Mouse (Mus musculus) liver, embryonic 16.5 days (tissue): ENCODE measurements at regions not wholly inside any gene's neighbourhood (a gene's known extent, or its start where the extent isn't known, plus 50 kb on each side); places are given as distances from the start of the nearest gene placed in this dataset.
"Not testable (repeated sequence)": the region's sequence is repeated elsewhere in the genome, so short reads cannot be mapped to it uniquely, and the experiment has no call there.

Experiments
- ATAC-seq: fragments of 200-750 bp; cut with Nextera tagmentation; 2 replicates; pipeline ENCODE4 v1.8.0; 2017; ENCODE audit warnings: low read depth, mild to moderate bottlenecking, moderate number of reproducible peaks, moderate library complexity
- H3K27ac ChIP-seq: fragments of 300-500 bp; sonication (generic); 2 replicates; pipeline ENCODE4 v1.5.1; 2014; ENCODE audit warnings: mild to moderate bottlenecking, low read length
- H3K27me3 ChIP-seq: fragments of 300-500 bp; sonication (generic); 2 replicates; pipeline ENCODE4 v1.6.1; 2014; ENCODE audit warnings: low read depth, low read length, mixed read lengths; ENCODE audit not compliant: control insufficient read depth, insufficient read depth
- H3K36me3 ChIP-seq: fragments of 300-500 bp; sonication (generic); 2 replicates; pipeline ENCODE4 v1.6.1; 2014; ENCODE audit warnings: mild to moderate bottlenecking; ENCODE audit not compliant: control insufficient read depth, insufficient read depth
- H3K4me1 ChIP-seq: fragments of 300-500 bp; sonication (generic); 2 replicates; pipeline ENCODE4 v1.6.1; 2014; ENCODE audit warnings: low read depth, low read length, mixed read lengths; ENCODE audit not compliant: control insufficient read depth
- H3K4me2 ChIP-seq: fragments of 300-500 bp; sonication (generic); 2 replicates; pipeline ENCODE4 v1.6.1; 2014; ENCODE audit warnings: low read depth, low read length, mixed read lengths
- H3K4me3 ChIP-seq: fragments of 300-500 bp; sonication (generic); 2 replicates; pipeline ENCODE4 v1.5.1; 2014; ENCODE audit warnings: low read depth, mild to moderate bottlenecking, low read length
- H3K9ac ChIP-seq: fragments of 300-500 bp; sonication (generic); 2 replicates; pipeline ENCODE4 v1.6.1; 2014; ENCODE audit warnings: low read depth, low read length
- H3K9me3 ChIP-seq: fragments of 300-500 bp; sonication (generic); replicated peaks from 2 replicates; pipeline ENCODE4 v1.6.1; 2016; ENCODE audit warnings: low read length; ENCODE audit not compliant: control insufficient read depth
- WGBS: fragments of 180-500 bp; shearing (Covaris S2); extraction: QIAGEN DNeasy Blood & Tissue Kit; methylation state at CpG from one replicate; pipeline ENCODE4 v1.1.7; 2014; ENCODE audit not compliant: insufficient replicate concordance; 5-methylcytosine and 5-hydroxymethylcytosine counted together

DNA sequence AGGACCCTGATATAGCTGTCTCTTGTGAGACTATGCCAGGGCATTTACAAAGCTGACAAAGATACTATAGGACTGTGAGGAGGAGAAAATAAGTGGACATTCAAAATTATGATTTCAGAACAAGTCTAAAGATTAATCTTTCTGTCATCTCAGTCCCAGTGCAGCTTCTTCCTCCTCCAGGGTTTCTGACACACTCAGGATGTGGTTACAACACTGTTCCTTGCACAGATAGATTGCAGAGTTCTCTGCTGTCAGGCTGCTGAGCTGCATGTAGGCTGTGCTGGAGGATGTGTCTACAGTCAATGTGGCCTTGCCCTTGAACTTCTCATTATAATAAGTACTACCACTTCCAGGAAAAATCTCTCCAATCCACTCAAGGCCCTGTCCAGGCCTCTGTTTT, 661.0 kb upstream of the Zfp386 start:
- not testable (repeated sequence) for H3K4me2 ChIP-seq, H3K27me3 ChIP-seq, H3K36me3 ChIP-seq, H3K9me3 ChIP-seq, H3K27ac ChIP-seq, H3K4me3 ChIP-seq, H3K9ac ChIP-seq, H3K4me1 ChIP-seq
- ATAC-seq, result 0 out of 2 replicates have a peak, but pooled peaks have one; percentile 35

DNA sequence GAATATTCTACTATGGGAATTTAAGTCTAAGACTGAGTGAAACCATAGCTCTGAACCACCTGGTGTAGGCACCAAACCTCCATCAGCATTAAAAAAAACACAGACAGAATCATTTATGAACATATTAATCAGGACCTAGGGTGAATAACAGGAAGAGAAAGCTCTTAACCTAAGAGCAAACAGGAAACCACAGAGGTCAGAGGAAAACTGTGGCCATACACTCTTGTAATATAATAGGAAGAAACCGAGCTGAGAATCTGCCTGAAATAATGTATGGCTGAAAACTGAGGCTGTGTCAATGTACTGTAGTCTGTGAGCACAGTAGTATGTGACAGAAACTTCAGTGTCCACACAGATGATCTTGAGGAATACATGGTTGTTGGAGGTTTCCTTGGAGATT, 643.4 kb upstream of the Zfp386 start:
- no peak overlapping the region for H3K4me3 ChIP-seq
- no peaks in the 10 kb centered on the region for H3K4me1 ChIP-seq
- no peak overlapping the region for H3K27ac ChIP-seq
- no peaks in the 10 kb centered on the region for H3K36me3 ChIP-seq
- ATAC-seq, result no peak
- 23% methylated on average over 1 of the region's 1 CpGs for WGBS
- H3K27me3 ChIP-seq, result no peaks in the 10 kb centered on the region
- H3K4me2 ChIP-seq, result no peak overlapping the region
- no peaks in the 10 kb centered on the region for H3K9me3 ChIP-seq
- no peak overlapping the region for H3K9ac ChIP-seq

DNA sequence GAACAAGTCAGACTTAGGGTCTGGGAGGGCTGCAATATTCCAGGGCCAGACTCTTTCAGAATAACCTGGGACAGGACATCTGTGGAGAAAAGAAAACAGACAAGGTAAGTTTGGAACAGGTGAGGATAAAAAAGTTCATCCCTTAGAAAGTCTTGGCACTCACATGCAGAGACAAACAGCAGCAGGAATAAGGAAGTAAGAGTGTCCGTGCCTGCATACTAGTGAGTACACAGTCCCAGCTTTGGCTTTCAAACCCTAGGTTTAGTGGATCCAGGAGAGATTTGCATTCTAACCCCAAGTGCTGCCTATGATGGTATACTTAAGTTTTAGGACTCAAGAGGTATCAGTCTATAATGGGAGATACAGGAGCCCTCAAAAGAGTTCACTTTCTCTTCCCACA, 642.9 kb upstream of the Zfp386 start:
- Histone ChIP-seq H3K4me2 (no peak overlapping the region), H3K4me1 (no peaks in the 10 kb centered on the region), H3K4me3 (no peak overlapping the region), H3K9ac (no peak overlapping the region), H3K27me3 (no peaks in the 10 kb centered on the region), H3K9me3 (no peaks in the 10 kb centered on the region), H3K36me3 (no peaks in the 10 kb centered on the region), H3K27ac (no peak overlapping the region)
- ATAC-seq, result no peak
- WGBS, result 41% methylated on average over 1 of the region's 1 CpGs

DNA sequence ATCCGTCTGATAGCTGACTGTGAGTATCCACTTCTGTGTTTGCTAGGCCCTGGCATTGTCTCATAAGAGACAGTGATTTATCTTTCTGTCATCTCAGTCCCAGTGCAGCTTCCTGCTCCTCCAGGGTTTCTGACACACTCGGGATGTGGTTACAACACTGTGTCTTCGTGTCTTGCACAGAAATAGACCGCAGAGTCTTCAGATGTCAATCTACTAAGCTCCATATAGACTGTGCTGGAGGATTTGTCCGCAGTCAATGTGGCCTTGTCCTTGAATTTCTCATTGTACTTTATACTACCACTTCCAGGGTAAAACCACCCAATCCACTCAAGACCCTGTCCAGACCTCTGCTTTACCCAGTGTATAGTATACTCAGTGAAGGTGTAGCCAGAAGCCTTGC, 601.3 kb upstream of the Zfp386 start:
- not testable (repeated sequence) for H3K27me3 ChIP-seq, H3K9ac ChIP-seq, ATAC-seq, H3K9me3 ChIP-seq, H3K4me1 ChIP-seq, H3K4me3 ChIP-seq, H3K27ac ChIP-seq, H3K36me3 ChIP-seq, H3K4me2 ChIP-seq
- 50% methylated on average over 2 of the region's 5 CpGs for WGBS

DNA sequence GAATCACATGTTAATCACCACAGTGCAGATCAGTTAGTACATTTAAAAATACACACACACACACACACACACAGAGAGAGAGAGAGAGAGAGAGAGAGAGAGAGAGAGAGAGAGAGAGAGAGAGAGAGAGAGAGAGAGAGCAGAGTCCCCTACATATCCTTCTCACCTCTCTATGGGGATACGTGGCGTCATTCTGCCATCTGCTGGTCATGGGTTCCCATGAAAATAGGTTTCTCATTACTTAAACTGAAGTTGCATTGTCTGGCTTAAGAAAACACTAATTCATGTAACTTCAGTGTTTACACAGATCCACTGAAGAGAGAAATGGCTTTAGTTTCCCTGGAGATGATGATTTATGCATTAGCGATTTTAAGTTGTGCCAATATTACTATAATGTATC, 594.9 kb upstream of the Zfp386 start:
- not testable (repeated sequence) for ATAC-seq, H3K9ac ChIP-seq, H3K27me3 ChIP-seq, H3K4me1 ChIP-seq, H3K27ac ChIP-seq, H3K36me3 ChIP-seq, H3K4me3 ChIP-seq, H3K4me2 ChIP-seq, H3K9me3 ChIP-seq
- 39% methylated on average over 3 of the region's 3 CpGs for WGBS

DNA sequence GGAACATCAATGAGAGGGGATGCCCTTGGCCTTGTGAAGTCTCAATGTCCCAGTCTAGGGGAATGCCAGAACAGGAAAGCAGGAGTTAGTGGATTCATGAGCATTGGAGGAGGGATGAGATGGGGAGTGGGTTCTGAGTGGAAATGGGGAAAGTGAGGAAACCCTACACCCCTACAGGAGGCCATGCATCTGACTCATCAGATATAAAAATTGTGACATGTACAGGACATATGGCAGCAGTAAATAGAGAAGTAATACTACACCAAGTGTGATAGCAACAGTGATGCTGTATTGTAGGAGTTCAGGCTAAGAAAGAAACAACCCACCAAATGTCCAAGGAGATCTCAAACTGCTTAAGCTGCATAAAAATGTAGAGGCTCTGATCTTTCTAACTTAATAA, 582.7 kb upstream of the Zfp386 start:
- not testable (repeated sequence) for H3K27me3 ChIP-seq, H3K36me3 ChIP-seq, H3K9ac ChIP-seq, H3K4me1 ChIP-seq, H3K4me3 ChIP-seq, ATAC-seq, H3K9me3 ChIP-seq, H3K27ac ChIP-seq, H3K4me2 ChIP-seq

DNA sequence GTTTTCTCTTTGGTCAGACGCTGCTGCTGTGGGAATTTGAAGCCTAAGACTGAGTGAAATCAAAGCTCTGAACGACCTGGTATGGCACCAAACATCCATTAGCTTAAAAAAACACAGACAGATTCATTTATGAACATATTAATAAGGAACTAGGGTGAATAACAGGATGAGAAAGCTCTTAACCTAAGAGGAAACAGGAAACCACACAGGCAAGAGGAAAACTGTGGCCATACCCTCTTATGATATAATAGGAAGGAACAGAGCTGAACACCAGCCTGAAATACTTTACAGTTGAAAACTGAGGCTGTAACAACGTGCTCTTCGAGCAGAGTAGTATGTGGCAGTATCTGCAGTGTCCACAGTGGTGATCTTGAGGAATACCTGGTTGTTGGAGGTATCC, 579.5 kb upstream of the Zfp386 start:
- not testable (repeated sequence) for H3K27ac ChIP-seq, H3K4me1 ChIP-seq, H3K9me3 ChIP-seq, H3K27me3 ChIP-seq, H3K4me3 ChIP-seq, ATAC-seq, H3K36me3 ChIP-seq, H3K9ac ChIP-seq, H3K4me2 ChIP-seq
- 15% methylated on average over 4 of the region's 4 CpGs for WGBS

DNA sequence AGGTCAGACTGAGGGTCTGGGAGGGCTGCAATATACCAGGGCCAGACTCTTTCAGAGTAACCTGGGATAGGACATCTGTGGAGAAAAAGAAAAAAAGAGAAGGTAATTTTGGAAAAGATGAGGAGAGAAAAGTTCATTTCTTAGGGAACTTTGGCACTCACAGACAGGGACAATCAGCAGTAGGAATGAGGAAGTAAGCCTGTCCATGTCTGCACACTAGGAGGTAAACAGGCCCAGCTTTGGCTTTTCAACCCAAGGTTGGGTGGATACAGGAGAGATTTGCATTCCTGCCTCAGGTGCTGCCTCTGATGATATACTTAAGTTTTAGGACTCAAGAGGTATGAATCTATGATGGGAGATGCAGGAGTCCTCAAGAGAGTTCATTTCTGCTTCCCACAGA, 579.0 kb upstream of the Zfp386 start:
- H3K4me1 ChIP-seq, H3K27ac ChIP-seq, ATAC-seq, H3K36me3 ChIP-seq, H3K4me2 ChIP-seq, H3K27me3 ChIP-seq, H3K9ac ChIP-seq, H3K9me3 ChIP-seq, H3K4me3 ChIP-seq: not testable (repeated sequence)

DNA sequence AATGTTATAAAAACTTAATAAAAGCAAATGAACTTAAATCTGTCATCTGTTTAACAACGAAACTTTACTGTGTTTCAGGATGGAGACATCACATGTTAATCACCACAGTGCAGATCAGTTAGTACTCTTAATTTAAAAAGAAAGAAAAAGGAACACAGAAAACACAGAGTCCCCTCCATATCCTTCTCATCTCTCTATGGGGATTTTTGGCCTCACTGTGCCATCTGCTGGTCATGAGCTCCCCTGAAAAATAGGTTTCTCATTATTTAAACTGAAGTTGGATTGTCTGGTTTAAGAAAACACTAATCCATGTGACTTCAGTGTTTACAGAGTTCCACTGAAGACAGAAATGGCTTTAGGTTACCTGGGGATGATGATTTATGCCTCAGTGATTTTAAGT, 548.7 kb upstream of the Zfp386 start:
- no peaks in the 10 kb centered on the region for H3K4me1 ChIP-seq
- H3K9me3 ChIP-seq, result no peaks in the 10 kb centered on the region
- no peak overlapping the region for H3K4me3 ChIP-seq
- no peak overlapping the region for H3K4me2 ChIP-seq
- H3K9ac ChIP-seq, result no peak overlapping the region
- no peak for ATAC-seq
- H3K27ac ChIP-seq, result no peak overlapping the region
- no peaks in the 10 kb centered on the region for H3K36me3 ChIP-seq
- 33% methylated on average over 1 of the region's 1 CpGs for WGBS
- H3K27me3 ChIP-seq, result no peaks in the 10 kb centered on the region

DNA sequence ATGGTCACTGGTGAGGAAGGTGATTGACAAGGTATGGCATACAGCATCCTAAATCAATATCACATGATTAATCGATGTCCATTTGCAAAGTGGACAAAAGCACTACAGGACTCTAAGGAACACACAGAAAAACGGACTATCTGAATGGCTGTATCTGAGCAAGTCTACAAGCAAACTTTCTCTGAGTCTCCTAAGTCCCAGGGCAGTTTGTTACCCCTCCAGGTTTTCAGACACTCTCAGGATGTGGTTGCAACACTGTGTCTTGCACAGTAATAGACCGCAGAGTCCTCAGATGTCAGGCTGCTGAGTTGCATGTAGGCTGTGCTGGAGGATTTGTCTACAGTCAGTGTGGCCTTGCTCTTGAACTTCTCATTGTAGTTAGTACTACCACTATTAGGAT, 540.2 kb upstream of the Zfp386 start:
- not testable (repeated sequence) for H3K36me3 ChIP-seq, H3K4me1 ChIP-seq, H3K9me3 ChIP-seq, H3K27ac ChIP-seq, H3K27me3 ChIP-seq, H3K4me3 ChIP-seq, ATAC-seq, H3K4me2 ChIP-seq, H3K9ac ChIP-seq
- 40% methylated on average over 3 of the region's 3 CpGs for WGBS
